Comparison of ENCODE assay signal across 16 mouse cellular contexts in genomic region chr2:26540721-26541120, GRCm38 (mm10). TPM values are rescaled to one million over a fixed set of nuclear protein-coding genes. Genes with fewer than 3 reads are reported as not detected.
DNase-seq lines count a peak whose midpoint lies in the region; ATAC-seq and TF ChIP-seq lines count a peak whose summit lies in the region.
"Had no signal": no experiment of that assay in that cellular context is flagged by ENCODE, and none has a peak within 500 bp of the region (broad histone marks: within the 10 kb centered on the region; RNA-seq: fewer than 3 reads in every experiment).

No protein-coding gene starts in this region.

- 23% methylated on average over 7 of the region's 7 CpGs for WGBS in forebrain, embryonic 10.5 days
- 24% methylated on average over 7 of the region's 7 CpGs for WGBS in forebrain, embryonic 11.5 days
- WGBS in lung, embryonic 16.5 days, result 32% methylated on average over 7 of the region's 7 CpGs
- WGBS in hindbrain, postnatal 0 days, result 25% methylated on average over 7 of the region's 7 CpGs
- 21% methylated on average over 7 of the region's 7 CpGs for WGBS in midbrain, postnatal 0 days
- WGBS in intestine, postnatal 0 days, result 58% methylated on average over 7 of the region's 7 CpGs

- peaks cover 60% of the 10 kb centered on the region for H3K4me1 ChIP-seq in forebrain, embryonic 10.5 days
- H3K4me1 ChIP-seq in forebrain, embryonic 11.5 days (replicated peaks; ENCODE audit: control insufficient read depth, insufficient read depth, low read length), result peaks cover 6% of the 10 kb centered on the region
- H3K4me1 ChIP-seq in lung, embryonic 16.5 days (replicated peaks; ENCODE audit: control insufficient read depth, insufficient read depth, low read length), result peaks cover 27% of the 10 kb centered on the region
- H3K4me1 ChIP-seq in hindbrain, postnatal 0 days (ENCODE audit: insufficient read depth, low read length), result peaks cover 18% of the 10 kb centered on the region
- H3K4me1 ChIP-seq in midbrain, postnatal 0 days (ENCODE audit: insufficient read depth, low read length), result 0 out of 2 replicates have a peak, but pooled peaks cover 4% of the 10 kb centered on the region
- no peaks in the 10 kb centered on the region for H3K4me1 ChIP-seq in intestine, postnatal 0 days (replicated peaks; ENCODE audit: control insufficient read depth, insufficient read depth, low read length)

- H3K4me2 ChIP-seq in forebrain, embryonic 11.5 days (ENCODE audit: low read depth, low read length, severe bottlenecking), result no peak overlapping the region
- H3K4me2 ChIP-seq in lung, embryonic 16.5 days (ENCODE audit: low read depth, low read length), result no peak overlapping the region
- no peak overlapping the region for H3K4me2 ChIP-seq in hindbrain, postnatal 0 days (ENCODE audit: low read depth, low read length)
- no peak overlapping the region for H3K4me2 ChIP-seq in midbrain, postnatal 0 days (ENCODE audit: low read depth, low read length, poor library complexity, severe bottlenecking)
- H3K4me2 ChIP-seq in intestine, postnatal 0 days (replicated peaks; ENCODE audit: low read depth), result no peak overlapping the region
- H3K4me2 ChIP-seq: heart, embryonic 13.5 days; liver, embryonic 11.5 days had no signal

- no peak for DNase-seq in forebrain, embryonic 10.5 days (ENCODE audit: extremely low spot score, low spot score)
- no peak for DNase-seq in forebrain, embryonic 11.5 days (ENCODE audit: low spot score)
- no peak for DNase-seq in lung, postnatal 4 days
- DNase-seq in hindbrain, postnatal 0 days (ENCODE audit: low spot score), result no peak
- DNase-seq in midbrain, postnatal 0 days (ENCODE audit: low spot score), result no peak
- no peak for DNase-seq in cerebellum, adult 9-11 months
- DNase-seq: cerebellum, postnatal 25 days had no signal

- no peak overlapping the region; the same call in 1 of the 2 replicates for H3K4me3 ChIP-seq in forebrain, embryonic 10.5 days
- H3K4me3 ChIP-seq in forebrain, embryonic 11.5 days (ENCODE audit: low read depth, low read length), result no peak overlapping the region
- no peak overlapping the region for H3K4me3 ChIP-seq in lung, embryonic 16.5 days (ENCODE audit: low read length)
- H3K4me3 ChIP-seq in hindbrain, postnatal 0 days (ENCODE audit: low read length), result no peak overlapping the region
- no peak overlapping the region for H3K4me3 ChIP-seq in midbrain, postnatal 0 days (ENCODE audit: low read depth, low read length)
- no peak overlapping the region for H3K4me3 ChIP-seq in intestine, postnatal 0 days (ENCODE audit: low read depth, low read length)
- H3K4me3 ChIP-seq: heart, embryonic 13.5 days had no signal

- no peaks in the 10 kb centered on the region for H3K9me3 ChIP-seq in forebrain, embryonic 10.5 days
- H3K9me3 ChIP-seq in forebrain, embryonic 11.5 days (ENCODE audit: control insufficient read depth, low read length), result no peaks in the 10 kb centered on the region
- no peaks in the 10 kb centered on the region for H3K9me3 ChIP-seq in lung, embryonic 16.5 days (ENCODE audit: control insufficient read depth, low read length)
- no peaks in the 10 kb centered on the region for H3K9me3 ChIP-seq in hindbrain, postnatal 0 days (ENCODE audit: low read length)
- no peaks in the 10 kb centered on the region for H3K9me3 ChIP-seq in midbrain, postnatal 0 days (ENCODE audit: low read length)
- no peaks in the 10 kb centered on the region for H3K9me3 ChIP-seq in intestine, postnatal 0 days (ENCODE audit: control insufficient read depth)
- H3K9me3 ChIP-seq: heart, embryonic 13.5 days had no signal

- H3K27ac ChIP-seq in forebrain, embryonic 10.5 days, result peak overlapping the region; percentile 80
- no peak overlapping the region for H3K27ac ChIP-seq in forebrain, embryonic 11.5 days (ENCODE audit: low read depth, low read length)
- H3K27ac ChIP-seq in lung, embryonic 16.5 days (ENCODE audit: low read length), result peak overlapping the region; percentile 60
- H3K27ac ChIP-seq in hindbrain, postnatal 0 days, result peak overlapping the region; percentile 60
- peak overlapping the region; percentile 43; the same call in 1 of the 2 replicates for H3K27ac ChIP-seq in midbrain, postnatal 0 days (ENCODE audit: low read depth, low read length)
- no peak overlapping the region for H3K27ac ChIP-seq in intestine, postnatal 0 days (ENCODE audit: low read depth, low read length)
- H3K27ac ChIP-seq: heart, embryonic 13.5 days had no signal

- no peak for TF ChIP-seq CTCF in hindbrain, postnatal 0 days (IDR thresholded peaks at IDR 0.05; ENCODE audit: low read depth)
- no peak for TF ChIP-seq CTCF in midbrain, postnatal 0 days (IDR thresholded peaks at IDR 0.05)
- TF ChIP-seq CTCF in intestine, postnatal 0 days (IDR thresholded peaks at IDR 0.05; ENCODE audit: low read depth), result no peak

- H3K36me3 ChIP-seq in forebrain, embryonic 10.5 days (replicated peaks), result no peaks in the 10 kb centered on the region
- no peaks in the 10 kb centered on the region for H3K36me3 ChIP-seq in forebrain, embryonic 11.5 days (ENCODE audit: control insufficient read depth, insufficient read depth, low read length)
- no peaks in the 10 kb centered on the region for H3K36me3 ChIP-seq in lung, embryonic 16.5 days (ENCODE audit: control insufficient read depth, insufficient read depth, low read length)
- no peaks in the 10 kb centered on the region for H3K36me3 ChIP-seq in hindbrain, postnatal 0 days (ENCODE audit: insufficient read depth, low read length)
- H3K36me3 ChIP-seq in midbrain, postnatal 0 days (ENCODE audit: insufficient read depth, low read length), result no peaks in the 10 kb centered on the region
- H3K36me3 ChIP-seq in intestine, postnatal 0 days (ENCODE audit: control insufficient read depth, insufficient read depth), result no peaks in the 10 kb centered on the region
- H3K36me3 ChIP-seq: heart, embryonic 13.5 days had no signal

- H3K27me3 ChIP-seq in forebrain, embryonic 10.5 days (ENCODE audit: poor library complexity, severe bottlenecking), result peaks cover 24% of the 10 kb centered on the region; the same call in 1 of the 2 replicates
- no peaks in the 10 kb centered on the region for H3K27me3 ChIP-seq in forebrain, embryonic 11.5 days (ENCODE audit: control insufficient read depth, insufficient read depth, low read length)
- H3K27me3 ChIP-seq in lung, embryonic 16.5 days (ENCODE audit: control insufficient read depth, insufficient read depth, low read depth, low read length), result no peaks in the 10 kb centered on the region
- H3K27me3 ChIP-seq in hindbrain, postnatal 0 days (ENCODE audit: insufficient read depth, low read length), result no peaks in the 10 kb centered on the region
- no peaks in the 10 kb centered on the region for H3K27me3 ChIP-seq in midbrain, postnatal 0 days (ENCODE audit: insufficient read depth, low read length)
- H3K27me3 ChIP-seq in intestine, postnatal 0 days (replicated peaks; ENCODE audit: control insufficient read depth, insufficient read depth, low read length), result no peaks in the 10 kb centered on the region
- H3K27me3 ChIP-seq: heart, embryonic 13.5 days had no signal

- ATAC-seq in forebrain, embryonic 11.5 days (replicated peaks; ENCODE audit: low FRiP score), result no peak
- peak; percentile 53 for ATAC-seq in lung, embryonic 16.5 days (ENCODE audit: low read depth)
- ATAC-seq in hindbrain, postnatal 0 days, result no peak
- no peak for ATAC-seq in midbrain, postnatal 0 days (ENCODE audit: low FRiP score)
- ATAC-seq in intestine, postnatal 0 days, result no peak
- ATAC-seq: intestine, embryonic 16.5 days had no signal

- no peak overlapping the region for H3K9ac ChIP-seq in forebrain, embryonic 11.5 days (ENCODE audit: low read length)
- H3K9ac ChIP-seq in lung, embryonic 16.5 days (ENCODE audit: low read length), result no peak overlapping the region
- 0 out of 2 replicates have a peak overlapping the region, but pooled peaks have one; percentile 24 for H3K9ac ChIP-seq in hindbrain, postnatal 0 days (replicated peaks; ENCODE audit: low read length)
- no peak overlapping the region for H3K9ac ChIP-seq in midbrain, postnatal 0 days (replicated peaks; ENCODE audit: low read length, poor library complexity, severe bottlenecking)
- no peak overlapping the region for H3K9ac ChIP-seq in intestine, postnatal 0 days (ENCODE audit: low read depth, low read length)

RNA-seq across cellular contexts. Expression of gene Notch1, which starts 24.3 kb away (rescaled TPM):
- polyA plus RNA-seq in forebrain, embryonic 10.5 days (2016; fragmentation: Nextera tagmentation; extraction: Ambion mirVana), result 25.4 and 26.7 TPM in 2 replicates
- 68.3 and 70.9 TPM in 2 replicates for polyA plus RNA-seq in forebrain, embryonic 11.5 days (2014; fragmentation: Nextera tagmentation; extraction: Ambion mirVana)
- 20.5 and 22.0 TPM in 2 replicates for polyA plus RNA-seq in lung, embryonic 16.5 days (2015; fragmentation: Nextera tagmentation; extraction: Ambion mirVana)
- total RNA-seq in hindbrain, postnatal 0 days (2014; rRNA removed), result 75.2 and 75.9 TPM in 2 replicates
- polyA plus RNA-seq in hindbrain, postnatal 0 days (2015; fragmentation: Nextera tagmentation; extraction: Ambion mirVana), result 9.2 and 10.0 TPM in 2 replicates
- total RNA-seq in midbrain, postnatal 0 days (2014; rRNA removed), result 48.9 and 65.8 TPM in 2 replicates
- 6.8 and 7.6 TPM in 2 replicates for polyA plus RNA-seq in midbrain, postnatal 0 days (2015; fragmentation: Nextera tagmentation; extraction: Ambion mirVana)
- polyA plus RNA-seq in intestine, postnatal 0 days (2015; fragmentation: Nextera tagmentation; extraction: Ambion mirVana), result 3.6 and 3.7 TPM in 2 replicates

RNA-seq across cellular contexts. Expression of gene Egfl7, which starts 39.1 kb away (rescaled TPM):
- 89.9 and 96.4 TPM in 2 replicates for polyA plus RNA-seq in forebrain, embryonic 10.5 days (2016; fragmentation: Nextera tagmentation; extraction: Ambion mirVana)
- polyA plus RNA-seq in forebrain, embryonic 11.5 days (2014; fragmentation: Nextera tagmentation; extraction: Ambion mirVana), result 58.4 and 63.7 TPM in 2 replicates
- 371 and 375 TPM in 2 replicates for polyA plus RNA-seq in lung, embryonic 16.5 days (2015; fragmentation: Nextera tagmentation; extraction: Ambion mirVana)
- total RNA-seq in hindbrain, postnatal 0 days (2014; rRNA removed), result 70.4 and 79.5 TPM in 2 replicates
- polyA plus RNA-seq in hindbrain, postnatal 0 days (2015; fragmentation: Nextera tagmentation; extraction: Ambion mirVana), result 74.8 and 76.5 TPM in 2 replicates
- 69.9 and 83.0 TPM in 2 replicates for total RNA-seq in midbrain, postnatal 0 days (2014; rRNA removed)
- 63.2 and 70.9 TPM in 2 replicates for polyA plus RNA-seq in midbrain, postnatal 0 days (2015; fragmentation: Nextera tagmentation; extraction: Ambion mirVana)
- polyA plus RNA-seq in intestine, postnatal 0 days (2015; fragmentation: Nextera tagmentation; extraction: Ambion mirVana), result 54.4 and 65.2 TPM in 2 replicates

RNA-seq across cellular contexts. Expression of gene Gm20532, which starts 45.7 kb away (rescaled TPM):
- polyA plus RNA-seq in forebrain, embryonic 10.5 days (2016; fragmentation: Nextera tagmentation; extraction: Ambion mirVana), result not detected in 2 replicates
- not detected in 2 replicates for polyA plus RNA-seq in forebrain, embryonic 11.5 days (2014; fragmentation: Nextera tagmentation; extraction: Ambion mirVana)
- not detected in 2 replicates for polyA plus RNA-seq in lung, embryonic 16.5 days (2015; fragmentation: Nextera tagmentation; extraction: Ambion mirVana)
- total RNA-seq in hindbrain, postnatal 0 days (2014; rRNA removed), result not detected in 2 replicates
- polyA plus RNA-seq in hindbrain, postnatal 0 days (2015; fragmentation: Nextera tagmentation; extraction: Ambion mirVana), result not detected in 2 replicates
- total RNA-seq in midbrain, postnatal 0 days (2014; rRNA removed), result not detected in 2 replicates
- 0.25 TPM in 1 of 2 replicates, not detected in the other for polyA plus RNA-seq in midbrain, postnatal 0 days (2015; fragmentation: Nextera tagmentation; extraction: Ambion mirVana)
- polyA plus RNA-seq in intestine, postnatal 0 days (2015; fragmentation: Nextera tagmentation; extraction: Ambion mirVana), result not detected in 2 replicates
- total RNA-seq: layer of hippocampus, postnatal 25 days; megakaryocyte, adult 5-6 weeks had no signal
- polyA plus RNA-seq: frontal cortex, adult 2 months; heart, embryonic 13.5 days; intestine, embryonic 16.5 days; liver, embryonic 11.5 days; testis, adult 2 months had no signal

Comparison
In these comparisons a context has a peak if more than half of its experiments do, and no peak if none do; other contexts are left out.
1. H3K27ac ChIP-seq: peak in forebrain, embryonic 10.5 days (single experiment), lung, embryonic 16.5 days (single experiment), hindbrain, postnatal 0 days (single experiment) and midbrain, postnatal 0 days (single experiment); none in forebrain, embryonic 11.5 days (single experiment) and intestine, postnatal 0 days (single experiment).